Mouse (Mus musculus) kidney, postnatal 0 days (tissue): ENCODE data around the gene Vldlr. TPM values are rescaled to one million over a fixed set of nuclear protein-coding genes. Genes with fewer than 3 reads are reported as not detected.

Experiments
- ATAC-seq: fragments of 200-750 bp; cut with Nextera tagmentation; replicated peaks from 2 replicates; pipeline ENCODE4 v1.8.0; 2017; ENCODE audit warnings: low read depth, moderate number of reproducible peaks, moderate TSS enrichment, moderate library complexity; ENCODE audit not compliant: low FRiP score
- DNase-seq: peaks from one replicate; pipeline ENCODE4 v3.0.0-alpha.2; 2016; ENCODE audit warnings: low spot score
- H3K27ac ChIP-seq: fragments of 300-500 bp; sonication (generic); 2 replicates; pipeline ENCODE4 v1.5.1; 2014; ENCODE audit warnings: mild to moderate bottlenecking
- H3K27me3 ChIP-seq: fragments of 300-500 bp; sonication (generic); 2 replicates; pipeline ENCODE4 v1.6.1; 2014; ENCODE audit warnings: low read length, mixed read lengths; ENCODE audit not compliant: insufficient read depth
- H3K36me3 ChIP-seq: fragments of 300-500 bp; sonication (generic); 2 replicates; pipeline ENCODE4 v1.6.1; 2014; ENCODE audit warnings: low read length, mixed read lengths; ENCODE audit not compliant: insufficient read depth
- H3K4me1 ChIP-seq: fragments of 300-500 bp; sonication (generic); replicated peaks from 2 replicates; pipeline ENCODE4 v1.6.1; 2014; ENCODE audit warnings: antibody characterized with exemption, low read length, mixed read lengths; ENCODE audit not compliant: insufficient read depth
- H3K4me2 ChIP-seq: fragments of 300-500 bp; sonication (generic); 2 replicates; pipeline ENCODE4 v1.6.1; 2014; ENCODE audit warnings: mild to moderate bottlenecking, low read length, moderate library complexity, mixed read lengths
- H3K4me3 ChIP-seq: fragments of 300-500 bp; sonication (generic); replicated peaks from 2 replicates; pipeline ENCODE4 v1.5.1; 2014; ENCODE audit warnings: low read depth, low read length
- H3K9ac ChIP-seq: fragments of 300-500 bp; sonication (generic); 2 replicates; pipeline ENCODE4 v1.6.1; 2014; ENCODE audit warnings: low read depth, low read length
- H3K9me3 ChIP-seq: fragments of 300-500 bp; sonication (generic); replicated peaks from 2 replicates; pipeline ENCODE4 v1.6.1; 2016; ENCODE audit warnings: low read length, inconsistent platforms, mixed read lengths
- CTCF ChIP-seq: IDR thresholded peaks from 2 replicates; pipeline ENCODE4 v1.5.1; 2016; ENCODE audit warnings: antibody characterized with exemption, low read depth, mild to moderate bottlenecking, moderate library complexity
- WGBS: fragments of 180-500 bp; shearing (Covaris S2); extraction: QIAGEN DNeasy Blood & Tissue Kit; methylation state at CpG from one replicate; pipeline ENCODE4 v1.1.7; 2014; 5-methylcytosine and 5-hydroxymethylcytosine counted together
- polyA plus RNA-seq: library from polyadenylated mRNA; unstranded; fragments of >200 nt; fragmentation: Nextera tagmentation; extraction: Ambion mirVana; gene quantifications from 2 replicates; pipeline ENCODE4 v1.2.1, GENCODE M21; 2015

Gene Vldlr
- polyA plus RNA-seq, result 41.8 and 42.2 TPM in 2 replicates

- no peaks in the 10 kb centered on the region; the same call in 1 of the 2 replicates for H3K27me3 ChIP-seq
- no peak for ATAC-seq
- H3K4me2 ChIP-seq, result peak within 1 kb of the TSS; percentile 92
- H3K9ac ChIP-seq, result peak within 1 kb of the TSS; percentile 77
- peak within 1 kb of the TSS; percentile 82 for H3K4me3 ChIP-seq
- no peaks in the 10 kb centered on the region for H3K36me3 ChIP-seq
- TF ChIP-seq CTCF, result no peak
- 5% methylated on average over 11 of the region's 11 CpGs for WGBS
- peak; percentile 7 for DNase-seq
- 0 out of 2 replicates have a peak, but pooled peaks cover 5% of the 10 kb centered on the region for H3K4me1 ChIP-seq
- H3K27ac ChIP-seq, result peak within 1 kb of the TSS; percentile 83
- no peaks in the 10 kb centered on the region for H3K9me3 ChIP-seq
Observed at GRCm38 (mm10) chr19:27216318-27216717, at the start of gene Vldlr. Gene Vldlr (plus strand): TSS chr19:27216484.

GRCm38 (mm10) chr19:27167601-27168319, 48.5 kb upstream of the Vldlr start:
- WGBS, result 35% methylated on average over 5 of the region's 5 CpGs
- 0 out of 2 replicates have a peak overlapping the region, but pooled peaks have one; percentile 25 for H3K27ac ChIP-seq
- ATAC-seq, result no peak
- H3K36me3 ChIP-seq, result no peaks in the 10 kb centered on the region
- TF ChIP-seq CTCF, result no peak
- H3K4me2 ChIP-seq, result no peak overlapping the region
- H3K4me1 ChIP-seq, result no peaks in the 10 kb centered on the region
- H3K4me3 ChIP-seq, result no peak overlapping the region
- no peaks in the 10 kb centered on the region for H3K9me3 ChIP-seq
- DNase-seq, result peak; percentile 13
- H3K9ac ChIP-seq, result no peak overlapping the region
- no peaks in the 10 kb centered on the region for H3K27me3 ChIP-seq

DNA sequence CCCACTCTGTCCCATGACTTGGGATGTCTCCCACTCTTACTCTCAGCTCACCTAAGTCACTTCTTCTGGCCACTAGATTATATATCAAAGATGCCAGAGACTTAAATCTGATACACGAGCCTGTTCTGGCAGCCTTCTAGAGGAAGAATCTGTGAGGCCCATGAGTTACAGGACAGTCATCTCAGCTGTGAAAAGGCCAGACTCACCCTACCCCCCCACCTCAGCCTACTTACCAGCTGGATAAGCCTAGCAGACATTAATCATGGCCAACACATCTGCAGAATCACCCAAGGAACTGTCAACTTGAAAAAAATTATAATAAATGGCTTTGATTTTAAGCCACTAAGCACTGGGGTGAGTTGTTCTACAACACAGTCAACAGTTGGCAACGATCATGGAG, 42.4 kb upstream of the Vldlr start:
- no peak overlapping the region for H3K4me3 ChIP-seq
- 47% methylated on average over 2 of the region's 2 CpGs for WGBS
- no peak for ATAC-seq

DNA sequence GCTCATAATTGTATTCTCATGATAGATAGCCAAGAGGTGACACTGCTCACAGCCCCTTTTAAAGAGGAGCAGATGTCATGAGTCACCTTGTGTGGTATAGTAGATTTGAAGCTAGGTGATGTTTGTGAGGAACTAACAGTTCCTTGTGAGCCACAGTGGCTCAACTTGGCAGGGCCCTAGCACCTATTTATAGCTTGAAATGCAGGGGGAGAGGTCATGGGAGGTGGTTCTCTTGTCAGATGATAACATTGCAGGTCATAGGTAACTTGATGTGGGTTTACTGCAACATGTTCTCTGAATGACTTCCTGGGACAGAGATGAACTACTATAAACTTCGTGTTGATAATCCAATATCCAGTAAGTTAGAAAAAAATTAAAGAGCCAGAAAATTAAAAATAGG, 40.7 kb upstream of the Vldlr start:
- Histone ChIP-seq H3K9me3 (no peaks in the 10 kb centered on the region), H3K9ac (no peak overlapping the region), H3K4me2 (no peak overlapping the region), H3K27ac (no peak overlapping the region), H3K36me3 (no peaks in the 10 kb centered on the region), H3K27me3 (no peaks in the 10 kb centered on the region), H3K4me1 (0 out of 2 replicates have a peak, but pooled peaks cover under 1% of the 10 kb centered on the region), H3K4me3 (no peak overlapping the region)
- no peak for TF ChIP-seq CTCF
- DNase-seq (no peak), ATAC-seq (no peak)
- WGBS, result 69% methylated on average over 1 of the region's 1 CpGs

More for the DNA sequence above, 42.4 kb upstream of the Vldlr start:
- no peak overlapping the region for H3K9ac ChIP-seq
- H3K4me2 ChIP-seq, result no peak overlapping the region
- H3K9me3 ChIP-seq, result no peaks in the 10 kb centered on the region
- no peaks in the 10 kb centered on the region for H3K36me3 ChIP-seq
- H3K4me1 ChIP-seq, result no peaks in the 10 kb centered on the region
- no peak for TF ChIP-seq CTCF
- H3K27me3 ChIP-seq, result no peaks in the 10 kb centered on the region
- DNase-seq, result peak; percentile 57
- H3K27ac ChIP-seq, result no peak overlapping the region

GRCm38 (mm10) chr19:27176558-27176957, 39.7 kb upstream of the Vldlr start:
- ATAC-seq (no peak), DNase-seq (no peak)
- TF ChIP-seq CTCF, result no peak
- Histone ChIP-seq H3K4me1 (0 out of 2 replicates have a peak, but pooled peaks cover 6% of the 10 kb centered on the region), H3K4me2 (no peak overlapping the region), H3K9ac (no peak overlapping the region), H3K27me3 (no peaks in the 10 kb centered on the region), H3K36me3 (no peaks in the 10 kb centered on the region), H3K9me3 (no peaks in the 10 kb centered on the region), H3K4me3 (no peak overlapping the region), H3K27ac (no peak overlapping the region)
- 78% methylated on average over 4 of the region's 4 CpGs for WGBS

- Histone ChIP-seq H3K9me3 (no peaks in the 10 kb centered on the region), H3K4me1 (0 out of 2 replicates have a peak, but pooled peaks cover 6% of the 10 kb centered on the region), H3K36me3 (no peaks in the 10 kb centered on the region), H3K4me3 (no peak overlapping the region), H3K27me3 (no peaks in the 10 kb centered on the region), H3K27ac (no peak overlapping the region), H3K4me2 (no peak overlapping the region), H3K9ac (no peak overlapping the region)
- no peak for DNase-seq
- no peak for ATAC-seq
- 85% methylated on average over 5 of the region's 5 CpGs for WGBS
- TF ChIP-seq CTCF, result no peak
Observed at GRCm38 (mm10) chr19:27178195-27178807, 38.0 kb upstream of the Vldlr start.
